Mouse (Mus musculus): ENCODE results near the gene Slc39a13. TPM values are rescaled to one million over a fixed set of nuclear protein-coding genes. Genes with fewer than 3 reads are reported as not detected.
A peak's percentile ranks its signal among the peaks of the same experiment; 100 is the strongest.
"Not testable (repeated sequence)": the region's sequence is repeated elsewhere in the genome, so short reads cannot be mapped to it uniquely, and the experiment has no call there.

The Slc39a13 gene
- polyA plus RNA-seq, 1 experiment from 2014 or later = 17.9 TPM

GRCm38 (mm10) chr2:91058435-91058834 lies 11.8 kb downstream of the Slc39a13 start:
- peaks cover 84% of the 10 kb centered on the region for H3K36me3 ChIP-seq (replicated peaks)
- H3K9me3 ChIP-seq = no peaks in the 10 kb centered on the region
- WGBS = 86% methylated on average over 5 of the region's 5 CpGs

DNA sequence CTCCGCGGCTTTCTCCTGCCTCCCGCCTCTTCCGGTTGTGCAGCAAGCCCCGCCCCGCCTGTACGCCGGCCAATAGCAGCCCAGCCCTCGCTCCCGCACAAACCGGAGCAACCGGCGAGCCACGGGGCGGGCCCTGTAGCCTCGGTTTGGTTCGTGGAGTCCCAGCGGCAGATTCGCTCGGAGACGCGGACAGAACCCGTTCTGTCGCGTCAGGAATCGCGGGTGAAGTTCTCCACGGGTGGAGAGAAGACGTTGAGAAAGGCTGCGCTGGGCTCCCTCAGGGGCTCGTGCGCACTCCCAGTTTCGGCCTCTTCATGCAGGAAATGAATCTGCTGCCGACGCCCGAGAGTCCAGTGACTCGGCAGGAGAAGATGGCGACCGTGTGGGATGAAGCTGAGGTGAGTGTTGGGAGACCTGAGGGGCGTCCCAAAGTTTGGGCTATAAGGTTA lies 16.3 kb downstream of the Slc39a13 start, which contains the start of gene Psmc3:
Psmc3 (plus strand) TSS at position 76 of the 449 bp plus-strand sequence.
- no peaks in the 10 kb centered on the region for H3K9me3 ChIP-seq
- H3K36me3 ChIP-seq (replicated peaks) = peaks cover 46% of the 10 kb centered on the region
- WGBS = under 1% methylated on average over 40 of the region's 40 CpGs
- peak within 1 kb of the TSS; percentile 97 for H3K27ac ChIP-seq
- peak; percentile 95 for DNase-seq (ENCODE audit: extremely low spot score, low spot score)
- no peaks in the 10 kb centered on the region for H3K27me3 ChIP-seq (ENCODE audit: poor library complexity, severe bottlenecking)
- H3K4me1 ChIP-seq = peaks cover 19% of the 10 kb centered on the region
- peak within 1 kb of the TSS; percentile 95 for H3K4me3 ChIP-seq

More at GRCm38 (mm10) chr2:91058435-91058834, 11.8 kb downstream of the Slc39a13 start:
- peaks cover 12% of the 10 kb centered on the region for H3K4me1 ChIP-seq
- H3K27ac ChIP-seq = no peak overlapping the region
- H3K27me3 ChIP-seq (ENCODE audit: poor library complexity, severe bottlenecking) = no peaks in the 10 kb centered on the region
- H3K4me3 ChIP-seq = no peak overlapping the region
- DNase-seq (ENCODE audit: extremely low spot score, low spot score) = no peak

DNA sequence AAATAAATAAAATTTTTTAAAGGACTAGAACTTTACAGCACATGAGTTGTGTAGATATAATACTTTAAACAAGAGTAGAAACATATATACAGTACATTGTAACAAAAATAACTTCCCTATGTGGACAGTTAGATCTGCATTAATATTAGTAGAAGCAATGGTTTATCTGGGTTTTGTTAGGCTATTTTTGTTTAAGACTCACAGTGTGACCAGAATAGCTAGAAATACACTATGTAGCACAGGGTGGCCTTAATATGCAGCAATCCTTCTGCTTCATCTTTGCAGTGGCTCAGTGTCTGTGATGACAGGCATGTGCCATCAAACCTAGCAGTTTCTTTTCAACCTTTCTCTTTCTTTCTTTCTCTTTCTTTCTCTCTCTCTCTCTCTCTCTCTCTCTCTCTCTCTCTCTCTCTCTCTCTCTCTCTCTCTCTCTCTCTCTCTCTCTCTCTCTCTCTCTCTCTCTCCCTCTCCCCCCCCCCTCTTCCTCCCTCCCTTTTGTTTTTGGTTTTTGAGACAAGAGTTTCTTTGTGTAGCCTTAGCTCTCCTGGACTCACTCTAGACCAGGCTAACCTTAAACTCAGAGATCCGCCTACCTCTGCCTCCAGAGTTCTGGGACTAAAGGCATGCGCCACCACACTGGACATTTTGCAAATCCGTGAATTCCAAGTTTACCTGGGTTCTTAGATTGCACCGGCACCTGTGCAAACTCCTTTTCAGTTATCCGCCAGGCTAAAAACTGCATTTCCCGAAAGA lies 16.9 kb downstream of the Slc39a13 start:
- Histone ChIP-seq H3K36me3 (replicated peaks) (peaks cover 40% of the 10 kb centered on the region), H3K4me3 (peak overlapping the region; percentile 95), H3K27ac (peak overlapping the region; percentile 97), H3K9me3 (no peaks in the 10 kb centered on the region), H3K4me1 (peaks cover 19% of the 10 kb centered on the region), H3K27me3 (ENCODE audit: poor library complexity, severe bottlenecking) (no peaks in the 10 kb centered on the region)
- no peak for DNase-seq (ENCODE audit: extremely low spot score, low spot score)
- WGBS = 0% methylated on average over 6 of the region's 6 CpGs

DNA sequence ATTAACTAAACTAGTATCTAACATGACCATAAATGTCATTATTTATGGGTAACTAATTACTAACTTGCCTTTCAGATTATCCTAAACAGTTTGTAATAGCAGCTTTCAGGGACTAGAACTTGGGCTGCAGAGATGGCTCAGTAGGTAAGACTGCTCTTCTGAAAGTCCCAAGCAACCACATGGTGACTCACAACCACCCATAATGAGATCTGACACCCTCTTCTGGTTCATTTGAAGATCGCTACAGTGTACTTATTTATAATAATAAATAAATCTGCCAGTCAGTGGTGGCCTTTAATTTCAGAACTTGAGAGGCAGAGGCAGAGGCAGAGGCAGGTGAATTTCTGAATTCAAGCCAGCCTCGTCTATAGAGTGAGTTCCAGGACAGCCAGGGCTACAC lies 17.5 kb downstream of the Slc39a13 start:
- H3K4me1 ChIP-seq = peaks cover 19% of the 10 kb centered on the region
- H3K27ac ChIP-seq = peak overlapping the region; percentile 97; the same call in 1 of the 2 replicates
- H3K9me3 ChIP-seq = no peaks in the 10 kb centered on the region
- H3K27me3 ChIP-seq (ENCODE audit: poor library complexity, severe bottlenecking) = no peaks in the 10 kb centered on the region
- 65% methylated on average over 2 of the region's 2 CpGs for WGBS
- H3K4me3 ChIP-seq = peak overlapping the region; percentile 95
- DNase-seq (ENCODE audit: extremely low spot score, low spot score) = no peak
- H3K36me3 ChIP-seq (replicated peaks) = peaks cover 34% of the 10 kb centered on the region

- WGBS = 83% methylated on average over 3 of the region's 3 CpGs
- Histone ChIP-seq H3K27me3 (ENCODE audit: poor library complexity, severe bottlenecking) (no peaks in the 10 kb centered on the region), H3K4me3 (no peak overlapping the region), H3K36me3 (replicated peaks) (peaks cover 26% of the 10 kb centered on the region), H3K4me1 (peaks cover 19% of the 10 kb centered on the region), H3K27ac (no peak overlapping the region), H3K9me3 (no peaks in the 10 kb centered on the region)
- DNase-seq (ENCODE audit: extremely low spot score, low spot score) = no peak
Measured at GRCm38 (mm10) chr2:91051917-91052316, 18.3 kb downstream of the Slc39a13 start.

DNA sequence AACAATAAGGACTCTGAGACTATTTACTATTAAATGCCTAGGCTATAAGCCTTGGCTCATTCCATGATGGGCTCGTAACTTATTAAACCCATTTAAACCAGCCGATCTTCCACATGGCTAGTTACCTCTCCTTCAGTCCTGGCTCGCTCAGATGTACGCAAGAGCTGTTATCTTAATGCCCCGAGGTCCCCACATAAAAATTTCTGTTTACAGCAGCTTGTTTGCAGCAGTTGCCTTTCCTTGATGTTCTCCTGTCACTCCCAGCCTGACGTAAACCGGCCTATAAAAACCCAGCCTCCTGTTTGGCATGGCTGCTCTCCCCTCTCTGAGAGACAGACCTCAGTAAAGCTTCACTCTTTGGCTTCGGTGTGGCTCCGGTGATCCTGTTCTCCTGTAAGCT lies 22.9 kb downstream of the Slc39a13 start:
- H3K27ac ChIP-seq = no peak overlapping the region
- H3K27me3 ChIP-seq (ENCODE audit: poor library complexity, severe bottlenecking) = no peaks in the 10 kb centered on the region
- WGBS = 88% methylated on average over 9 of the region's 9 CpGs
- peaks cover 7% of the 10 kb centered on the region for H3K36me3 ChIP-seq (replicated peaks)
- H3K9me3 ChIP-seq = no peaks in the 10 kb centered on the region
- H3K4me3 ChIP-seq = no peak overlapping the region
- DNase-seq (ENCODE audit: extremely low spot score, low spot score) = no peak
- peaks cover 22% of the 10 kb centered on the region for H3K4me1 ChIP-seq

DNA sequence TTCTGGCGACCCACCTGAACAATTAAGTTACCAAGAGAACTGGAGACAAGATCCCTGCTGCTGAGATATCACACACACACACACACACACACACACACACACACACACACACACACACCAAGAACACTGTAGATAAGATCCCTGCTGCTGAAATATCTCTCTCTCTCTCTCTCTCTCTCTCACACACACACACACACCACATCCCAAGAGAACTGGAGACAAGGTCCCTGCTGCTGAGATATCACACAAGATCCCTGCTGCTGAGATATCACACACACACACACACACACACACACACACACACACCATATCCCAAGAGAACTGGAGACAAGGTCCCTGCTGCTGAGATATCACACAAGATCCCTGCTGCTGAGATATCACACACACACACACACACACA lies 24.4 kb downstream of the Slc39a13 start:
- H3K9me3 ChIP-seq; H3K36me3 ChIP-seq (replicated peaks); H3K27ac ChIP-seq; H3K4me3 ChIP-seq; DNase-seq (ENCODE audit: extremely low spot score, low spot score); H3K27me3 ChIP-seq (ENCODE audit: poor library complexity, severe bottlenecking): not testable (repeated sequence)
- 82% methylated on average over 1 of the region's 1 CpGs for WGBS
- H3K4me1 ChIP-seq = peaks cover 31% of the 10 kb centered on the region

- Histone ChIP-seq H3K9me3 (no peaks in the 10 kb centered on the region), H3K36me3 (replicated peaks) (no peaks in the 10 kb centered on the region), H3K4me1 (peaks cover 31% of the 10 kb centered on the region), H3K27me3 (ENCODE audit: poor library complexity, severe bottlenecking) (no peaks in the 10 kb centered on the region), H3K4me3 (no peak overlapping the region), H3K27ac (peak overlapping the region; percentile 49)
- WGBS = 82% methylated on average over 13 of the region's 13 CpGs
- DNase-seq (ENCODE audit: extremely low spot score, low spot score) = no peak
Measured at GRCm38 (mm10) chr2:91044727-91045126, 25.5 kb downstream of the Slc39a13 start.

GRCm38 (mm10) chr2:91042651-91043398 lies 27.4 kb downstream of the Slc39a13 start:
- WGBS = 71% methylated on average over 21 of the region's 21 CpGs
- no peaks in the 10 kb centered on the region for H3K36me3 ChIP-seq (replicated peaks)
- no peak overlapping the region; the same call in none of the 2 replicates for H3K4me3 ChIP-seq
- no peaks in the 10 kb centered on the region for H3K27me3 ChIP-seq (ENCODE audit: poor library complexity, severe bottlenecking)
- H3K4me1 ChIP-seq = peaks cover 31% of the 10 kb centered on the region
- peak overlapping the region; percentile 76 for H3K27ac ChIP-seq
- no peak for DNase-seq (ENCODE audit: extremely low spot score, low spot score)
- no peaks in the 10 kb centered on the region for H3K9me3 ChIP-seq

- Histone ChIP-seq H3K27me3 (ENCODE audit: poor library complexity, severe bottlenecking) (no peaks in the 10 kb centered on the region), H3K4me3 (no peak overlapping the region), H3K4me1 (peaks cover 31% of the 10 kb centered on the region), H3K9me3 (no peaks in the 10 kb centered on the region), H3K27ac (peak overlapping the region; percentile 76), H3K36me3 (replicated peaks) (no peaks in the 10 kb centered on the region)
- DNase-seq (ENCODE audit: extremely low spot score, low spot score) = no peak
- whole genome bisulfite sequencing = 79% methylated on average over 8 of the region's 8 CpGs
Measured at GRCm38 (mm10) chr2:91041786-91042185, 28.4 kb downstream of the Slc39a13 start.

DNA sequence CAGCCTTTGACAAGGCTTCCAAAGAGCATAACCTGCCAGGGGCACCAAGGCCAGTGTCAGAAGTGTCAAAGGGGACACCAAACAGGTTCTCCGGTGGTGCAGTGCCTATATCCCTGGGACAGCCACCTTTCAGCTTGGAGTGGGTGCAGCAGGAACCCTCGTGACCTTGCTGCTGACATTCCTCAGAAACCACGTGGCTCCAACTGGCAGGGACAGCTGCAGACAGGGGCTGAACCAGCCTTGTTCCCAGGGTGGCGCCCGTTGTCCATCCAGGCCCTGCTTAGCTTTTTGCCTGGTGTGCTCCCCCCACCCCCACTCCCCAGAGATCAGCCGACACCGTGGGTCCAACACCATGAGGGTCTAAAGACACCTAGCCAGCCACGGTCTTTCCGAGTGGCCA lies 34.8 kb downstream of the Slc39a13 start, which contains the start of gene Rapsn:
Rapsn (plus strand) TSS at position 236 of the 400 bp plus-strand sequence.
- 80% methylated on average over 9 of the region's 9 CpGs for WGBS
- Histone ChIP-seq H3K9me3 (no peaks in the 10 kb centered on the region), H3K27me3 (ENCODE audit: poor library complexity, severe bottlenecking) (no peaks in the 10 kb centered on the region), H3K36me3 (replicated peaks) (no peaks in the 10 kb centered on the region), H3K27ac (0 out of 2 replicates have a peak within 1 kb of the TSS, but pooled peaks have one; percentile 35), H3K4me1 (0 out of 2 replicates have a peak, but pooled peaks cover 5% of the 10 kb centered on the region), H3K4me3 (no peak within 1 kb of the TSS)
- DNase-seq (ENCODE audit: extremely low spot score, low spot score) = no peak

- Histone ChIP-seq H3K4me1 (0 out of 2 replicates have a peak, but pooled peaks cover 5% of the 10 kb centered on the region), H3K4me3 (no peak overlapping the region), H3K27me3 (ENCODE audit: poor library complexity, severe bottlenecking) (no peaks in the 10 kb centered on the region), H3K36me3 (replicated peaks) (no peaks in the 10 kb centered on the region), H3K27ac (no peak overlapping the region), H3K9me3 (no peaks in the 10 kb centered on the region)
- WGBS = 13% methylated on average over 3 of the region's 3 CpGs
- no peak for DNase-seq (ENCODE audit: extremely low spot score, low spot score)
Measured at GRCm38 (mm10) chr2:91033000-91033399, 37.2 kb downstream of the Slc39a13 start.

GRCm38 (mm10) chr2:91031216-91031615 lies 39.0 kb downstream of the Slc39a13 start:
- DNase-seq (ENCODE audit: extremely low spot score, low spot score) = no peak
- H3K4me3 ChIP-seq = no peak overlapping the region
- WGBS = 84% methylated on average over 4 of the region's 4 CpGs
- H3K9me3 ChIP-seq = no peaks in the 10 kb centered on the region
- H3K27ac ChIP-seq = no peak overlapping the region
- 0 out of 2 replicates have a peak, but pooled peaks cover 5% of the 10 kb centered on the region for H3K4me1 ChIP-seq
- H3K36me3 ChIP-seq (replicated peaks) = no peaks in the 10 kb centered on the region
- no peaks in the 10 kb centered on the region for H3K27me3 ChIP-seq (ENCODE audit: poor library complexity, severe bottlenecking)

Data from forebrain, embryonic 10.5 days (tissue).